Mouse (Mus musculus): ENCODE results near the gene Gm5089.

DNA sequence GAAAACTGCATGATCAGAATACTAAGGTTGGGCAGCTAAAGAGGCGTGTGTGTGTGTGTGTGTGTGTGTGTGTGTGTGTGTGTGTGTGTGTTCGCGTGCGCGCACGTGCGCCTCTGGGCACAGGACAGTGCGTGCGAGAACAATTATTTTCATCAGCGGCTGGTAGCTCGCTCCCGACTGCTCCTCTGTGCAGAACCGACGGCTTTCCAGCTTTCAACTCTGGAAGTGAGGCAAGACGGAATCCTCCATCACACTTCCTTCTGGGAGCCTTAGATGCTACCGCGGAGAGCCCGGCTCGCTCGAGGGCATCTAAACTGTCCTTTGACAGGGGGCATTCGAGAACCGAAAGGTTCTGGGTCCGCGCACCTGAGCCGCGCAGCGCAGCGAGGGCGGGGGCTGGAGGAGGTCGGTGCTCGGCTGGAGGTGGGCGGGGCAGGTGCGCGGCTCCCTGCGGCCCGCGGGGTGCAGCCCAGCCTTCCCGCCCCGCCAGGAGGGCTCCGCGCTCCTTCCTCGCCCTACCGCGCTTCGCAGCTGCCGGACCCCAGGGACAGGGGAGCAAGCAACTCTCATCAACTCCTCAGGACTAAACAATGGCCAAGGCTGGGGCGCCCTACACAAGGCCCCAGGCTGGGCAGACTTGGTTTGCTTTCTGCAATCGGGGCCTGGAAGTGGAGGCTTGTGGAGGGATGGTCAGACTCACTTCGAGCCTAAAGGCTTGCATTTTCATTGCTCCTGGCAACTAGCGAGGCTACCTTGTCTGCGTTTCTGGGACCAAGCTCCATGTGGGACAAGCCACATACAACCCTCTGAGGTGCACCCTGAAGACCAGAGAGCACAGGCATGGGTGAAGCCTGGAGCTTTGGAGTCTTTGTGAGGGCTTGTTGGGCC, 39.8 kb upstream of the Gm5089 start, which contains the start of gene Gm10837:
- TF ChIP-seq CTCF (IDR thresholded peaks at IDR 0.05) (no peak), EP300 (IDR thresholded peaks at IDR 0.05) (no peak)

Data from lung, postnatal 0 days (tissue).